Mouse (Mus musculus): ENCODE measurements at regions not wholly inside any gene's neighbourhood (a gene's known extent, or its start where the extent isn't known, plus 50 kb on each side); places are given as distances from the start of the nearest gene placed in this dataset.

DNA sequence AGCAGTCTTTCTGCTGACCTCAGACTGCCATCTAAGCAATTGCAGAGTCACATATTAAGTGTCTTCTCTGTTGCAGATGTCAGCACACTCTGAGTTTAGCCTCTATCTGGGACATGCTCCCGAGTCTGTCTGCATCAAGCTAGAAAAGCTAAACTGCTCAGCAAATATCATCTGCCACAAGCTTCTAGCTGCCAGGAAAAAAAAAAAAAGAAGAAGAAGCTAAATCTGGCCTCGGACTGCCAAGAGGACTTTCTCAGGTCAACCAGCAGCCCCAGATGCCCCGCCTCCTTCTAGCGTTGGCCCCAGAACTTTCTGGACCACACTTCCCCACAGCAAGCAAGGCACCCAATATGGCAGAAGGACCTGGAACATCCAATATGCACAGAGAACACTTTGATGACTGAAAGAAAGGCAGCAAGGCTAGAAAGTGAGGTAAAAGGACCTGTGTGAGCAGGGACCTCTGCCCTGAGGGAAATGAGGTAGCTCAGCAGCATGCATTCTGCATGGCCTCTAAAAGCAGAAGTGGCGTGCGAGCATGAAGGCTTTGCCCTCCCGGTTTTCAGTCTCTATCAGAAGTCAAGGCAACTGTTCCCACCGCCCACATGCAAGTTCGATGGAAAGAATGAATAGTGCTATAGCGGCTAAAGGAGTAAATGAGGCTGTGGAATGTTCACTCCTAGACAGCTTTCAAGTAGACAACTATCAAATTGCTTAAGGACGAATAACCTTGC, 305.8 kb upstream of the Clint1 start:
- TF ChIP-seq POLR2A (IDR thresholded peaks at IDR 0.05; ENCODE audit: control insufficient read depth, low read depth, low read length) (no peak), CTCF (IDR thresholded peaks at IDR 0.05; ENCODE audit: control insufficient read depth, insufficient read depth, insufficient replicate concordance, low read depth, low read length) (no peak)
